Mouse (Mus musculus) liver, embryonic 14.5 days (tissue): ENCODE data around the gene Pirb. TPM values are rescaled to one million over a fixed set of nuclear protein-coding genes. Genes with fewer than 3 reads are reported as not detected.
A peak's percentile ranks its signal among the peaks of the same experiment; 100 is the strongest.

Source experiments
- ATAC-seq: fragments of 200-750 bp; cut with Nextera tagmentation; 2 replicates; pipeline ENCODE4 v1.8.0; 2017; ENCODE audit warnings: moderate number of reproducible peaks, mild to moderate bottlenecking, moderate library complexity; ENCODE audit not compliant: insufficient read depth
- DNase-seq, 3 experiments: peaks; one replicate each; pipeline ENCODE4 v3.0.0-alpha.2; 2012 to 2013; ENCODE audit warnings: low read depth in 3 of 3, low spot score in 3 of 3
- H3K27ac ChIP-seq: fragments of 300-500 bp; sonication (generic); 2 replicates; pipeline ENCODE4 v1.5.1; 2014; ENCODE audit warnings: moderate library complexity, mild to moderate bottlenecking, control low read depth, inconsistent platforms
- H3K27me3 ChIP-seq: fragments of 300-500 bp; sonication (generic); 2 replicates; pipeline ENCODE4 v1.6.1; 2014; ENCODE audit warnings: mild to moderate bottlenecking, low read length, moderate library complexity; ENCODE audit not compliant: control insufficient read depth, insufficient read depth
- H3K36me3 ChIP-seq: fragments of 300-500 bp; sonication (generic); replicated peaks from 2 replicates; pipeline ENCODE4 v1.6.1; 2014; ENCODE audit warnings: low read depth; ENCODE audit not compliant: control insufficient read depth, insufficient read depth
- H3K4me1 ChIP-seq, 2 experiments: fragments of 200-500 bp in 1 of 2; fragments of 300-500 bp in 1 of 2; sonication (generic) in 1 of 2; replicated peaks; 2 replicates each; pipeline ENCODE4 v1.6.1; 2012 to 2014; ENCODE audit warnings: antibody characterized with exemption in 1 of 2, inconsistent platforms in 1 of 2, low read length in 1 of 2; ENCODE audit not compliant: control insufficient read depth in 2 of 2, insufficient read depth in 2 of 2
- H3K4me2 ChIP-seq: fragments of 300-500 bp; sonication (generic); 2 replicates; pipeline ENCODE4 v1.6.1; 2014; ENCODE audit warnings: low read depth, mild to moderate bottlenecking, control low read depth, moderate library complexity
- H3K4me3 ChIP-seq, 2 experiments: fragments of 200-500 bp in 1 of 2; fragments of 300-500 bp in 1 of 2; sonication (generic) in 1 of 2; 2 replicates each; pipeline ENCODE4 v1.5.1; 2012 to 2014; ENCODE audit warnings: low read depth in 2 of 2, low read length in 2 of 2, mild to moderate bottlenecking in 2 of 2, control low read depth in 1 of 2, inconsistent platforms in 1 of 2, moderate library complexity in 1 of 2; ENCODE audit not compliant: insufficient read depth in 1 of 2
- H3K9ac ChIP-seq: fragments of 300-500 bp; sonication (generic); replicated peaks from 2 replicates; pipeline ENCODE4 v1.6.1; 2014; ENCODE audit warnings: mild to moderate bottlenecking, control low read depth, moderate library complexity
- H3K9me3 ChIP-seq: fragments of 300-500 bp; sonication (generic); 2 replicates; pipeline ENCODE4 v1.6.1; 2016; ENCODE audit warnings: low read length, mixed read lengths; ENCODE audit not compliant: control insufficient read depth
- CTCF ChIP-seq: IDR thresholded peaks from 2 replicates; pipeline ENCODE4 v1.5.1; 2016; ENCODE audit warnings: antibody characterized with exemption, low read depth, control low read depth
- EP300 ChIP-seq: IDR thresholded peaks from 2 replicates; pipeline ENCODE4 v1.6.1; 2016; ENCODE audit warnings: antibody characterized with exemption, low read depth
- WGBS: fragments of 180-500 bp; shearing (Covaris S2); extraction: QIAGEN DNeasy Blood & Tissue Kit; methylation state at CpG from one replicate; pipeline ENCODE4 v1.1.7; 2014; ENCODE audit not compliant: insufficient replicate concordance; 5-methylcytosine and 5-hydroxymethylcytosine counted together
- polyA plus RNA-seq, 2 experiments: library from polyadenylated mRNA; depleted of rRNA in 1 of 2; stranded (reverse) in 1 of 2; unstranded in 1 of 2; fragments of >200 nt; fragmentation: Nextera tagmentation in 1 of 2; extraction: Ambion mirVana in 1 of 2; gene quantifications; 2 replicates each; pipeline versions ENCODE4 v1.2.1 to v1.2.3; 2012 to 2014

The Pirb gene
- polyA plus RNA-seq, 2 experiments: 1.6 to 2.2 TPM

DNA sequence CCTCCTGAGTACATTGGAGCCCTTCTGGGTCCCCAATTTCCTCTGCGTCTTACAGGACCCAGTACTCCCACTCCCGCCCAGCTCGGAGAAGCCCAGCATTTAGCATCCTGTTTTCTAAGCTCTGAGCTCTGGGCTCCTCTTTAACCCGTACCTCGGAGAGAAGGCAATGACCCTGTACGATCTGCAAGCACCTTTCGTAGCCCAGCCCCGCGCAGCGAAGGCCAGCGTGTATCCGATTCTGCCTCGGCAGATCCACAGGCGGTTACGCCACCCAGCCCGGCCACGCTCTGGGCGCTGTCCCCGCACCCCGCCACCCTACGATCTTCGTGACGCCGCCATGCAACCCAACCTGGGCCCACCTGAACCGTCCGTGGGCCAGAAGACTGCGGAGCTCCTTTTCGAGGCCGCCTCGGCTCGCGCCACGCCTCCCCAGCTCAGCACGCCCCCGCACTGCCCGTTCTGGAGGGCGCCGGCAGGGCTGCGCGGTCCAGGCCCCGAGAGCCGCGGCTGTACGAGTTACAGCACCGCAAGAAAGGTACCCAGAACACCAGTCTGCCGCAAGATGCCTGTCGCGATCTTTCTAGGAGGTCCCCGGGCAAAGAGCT lies 27.7 kb downstream of the Pirb start, which contains the start of gene Tsen34:
Tsen34 (plus strand) TSS at position 482 of the 605 bp plus-strand sequence.
- WGBS: under 1% methylated on average over 49 of the region's 49 CpGs
- ATAC-seq: no peak
- H3K27me3 ChIP-seq: no peaks in the 10 kb centered on the region
- H3K4me1 ChIP-seq: peaks cover 4 to 11% of the 10 kb centered on the region in 2 experiments; a peak in 3 of 4 replicates
- H3K4me2 ChIP-seq: peak within 1 kb of the TSS; percentile 95
- no peaks in the 10 kb centered on the region for H3K9me3 ChIP-seq
- H3K27ac ChIP-seq: peak within 1 kb of the TSS; percentile 74
- no peaks in the 10 kb centered on the region for H3K36me3 ChIP-seq
- peak within 1 kb of the TSS; percentile 77 to 88 for H3K4me3 ChIP-seq
- H3K9ac ChIP-seq: peak within 1 kb of the TSS; percentile 81
- no peak for DNase-seq
- TF ChIP-seq CTCF: no peak; the same call in 1 of the 2 replicates
- TF ChIP-seq EP300: no peak

DNA sequence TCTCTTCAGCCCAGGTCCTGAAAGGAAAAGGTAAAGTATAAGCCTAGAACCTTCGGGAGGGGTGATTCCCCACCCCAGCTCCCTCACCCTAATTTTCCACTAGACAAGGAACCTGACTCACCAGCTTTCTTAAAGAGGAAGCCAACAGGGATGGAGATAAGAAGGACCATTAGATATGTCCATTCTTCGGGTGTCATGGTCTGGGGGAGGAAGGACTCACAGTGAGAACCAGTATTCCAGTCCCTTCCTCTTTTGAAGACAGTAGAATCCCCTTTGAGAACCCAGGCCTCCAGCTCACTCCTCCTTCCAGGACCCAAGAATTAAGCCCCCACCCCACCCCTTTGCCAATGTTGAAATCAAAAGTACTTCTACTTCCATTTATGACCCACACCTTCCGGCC lies 28.3 kb downstream of the Pirb start:
- no peak for DNase-seq
- Histone ChIP-seq H3K27me3 (no peaks in the 10 kb centered on the region), H3K36me3 (no peaks in the 10 kb centered on the region), H3K4me3 (peak overlapping the region; percentile 77 to 88), H3K9ac (peak overlapping the region; percentile 81; the same call in 1 of the 2 replicates), H3K4me2 (peak overlapping the region; percentile 95), H3K27ac (no peak overlapping the region), H3K4me1 (peaks cover 4 to 11% of the 10 kb centered on the region in 2 experiments; a peak in 3 of 4 replicates), H3K9me3 (no peaks in the 10 kb centered on the region)
- ATAC-seq: no peak
- 8% methylated on average over 3 of the region's 3 CpGs for WGBS
- no peak for TF ChIP-seq EP300
- TF ChIP-seq CTCF: no peak

DNA sequence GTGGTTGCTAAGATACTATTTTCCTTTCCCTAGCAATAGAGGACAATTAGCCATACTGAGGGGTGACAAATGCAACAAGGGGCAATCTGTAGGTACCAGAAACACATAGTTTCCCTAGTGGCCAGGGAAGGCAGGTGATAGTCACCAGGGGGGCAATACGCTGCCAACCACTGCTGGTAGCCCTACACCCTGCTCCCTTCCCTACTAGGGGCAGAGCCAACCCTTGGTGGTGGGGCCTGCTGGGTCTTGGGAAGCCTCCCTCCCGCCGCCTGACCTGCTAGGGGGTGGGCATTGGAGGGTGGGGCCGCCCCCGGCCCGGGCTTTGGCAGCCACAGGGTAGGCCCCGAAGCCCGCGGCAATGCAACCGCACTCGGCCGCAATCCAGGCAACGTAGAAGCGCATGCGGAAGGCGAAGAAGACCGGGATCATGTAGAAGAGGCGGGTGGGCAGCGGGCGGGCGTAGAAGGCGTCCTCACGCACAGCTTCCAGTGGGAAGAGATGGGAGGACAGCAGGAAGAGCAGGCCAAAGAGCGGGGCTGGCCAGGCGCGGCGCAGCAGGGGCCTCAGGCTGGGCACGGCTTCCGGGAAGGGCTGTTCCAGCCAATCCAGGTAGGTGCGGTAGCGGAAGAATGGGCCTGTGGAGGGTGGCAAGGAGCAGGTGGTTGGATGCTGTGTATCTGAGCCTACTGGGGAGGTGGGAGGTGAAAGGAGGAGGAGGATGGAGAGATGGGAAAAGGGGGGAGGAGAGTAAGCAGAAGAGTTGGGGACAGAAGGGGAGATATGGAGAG lies 34.6 kb downstream of the Pirb start:
- DNase-seq (no peak), ATAC-seq (no peak)
- WGBS: 82% methylated on average over 31 of the region's 31 CpGs

DNA sequence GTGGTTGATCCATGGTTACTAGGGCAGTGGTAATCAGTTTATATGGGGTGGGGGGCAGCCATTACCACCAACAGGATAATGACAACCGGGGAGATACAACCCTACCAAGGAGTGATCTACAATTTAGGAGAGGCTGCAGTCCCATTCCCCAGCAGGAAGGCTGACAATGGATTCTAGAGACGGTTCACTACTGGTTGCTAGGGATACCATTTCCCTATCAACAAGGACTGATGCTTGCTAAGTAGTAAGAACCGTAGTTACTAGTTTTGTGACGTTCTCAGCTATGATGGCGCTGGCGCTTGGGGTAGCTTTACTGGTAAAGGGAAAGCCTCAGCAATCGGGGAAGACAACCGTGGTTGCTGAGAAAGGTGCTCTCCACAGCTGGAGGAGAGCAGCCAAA lies 35.5 kb downstream of the Pirb start:
- Histone ChIP-seq H3K9ac (no peak overlapping the region), H3K4me3 (no peak overlapping the region), H3K4me2 (no peak overlapping the region), H3K4me1 (no peaks in the 10 kb centered on the region), H3K9me3 (no peaks in the 10 kb centered on the region), H3K36me3 (no peaks in the 10 kb centered on the region), H3K27me3 (no peaks in the 10 kb centered on the region), H3K27ac (no peak overlapping the region)
- ATAC-seq: no peak
- no peak for DNase-seq
- TF ChIP-seq EP300: no peak
- no peak for TF ChIP-seq CTCF
- WGBS: 83% methylated on average over 8 of the region's 8 CpGs

More for the DNA sequence above, 34.6 kb downstream of the Pirb start:
- H3K9me3 ChIP-seq: no peaks in the 10 kb centered on the region
- H3K4me3 ChIP-seq: no peak overlapping the region
- no peaks in the 10 kb centered on the region for H3K36me3 ChIP-seq
- H3K9ac ChIP-seq: no peak overlapping the region
- H3K4me1 ChIP-seq: no peaks in the 10 kb centered on the region
- TF ChIP-seq CTCF: no peak
- no peak for TF ChIP-seq EP300
- H3K4me2 ChIP-seq: no peak overlapping the region
- no peak overlapping the region for H3K27ac ChIP-seq
- H3K27me3 ChIP-seq: no peaks in the 10 kb centered on the region

DNA sequence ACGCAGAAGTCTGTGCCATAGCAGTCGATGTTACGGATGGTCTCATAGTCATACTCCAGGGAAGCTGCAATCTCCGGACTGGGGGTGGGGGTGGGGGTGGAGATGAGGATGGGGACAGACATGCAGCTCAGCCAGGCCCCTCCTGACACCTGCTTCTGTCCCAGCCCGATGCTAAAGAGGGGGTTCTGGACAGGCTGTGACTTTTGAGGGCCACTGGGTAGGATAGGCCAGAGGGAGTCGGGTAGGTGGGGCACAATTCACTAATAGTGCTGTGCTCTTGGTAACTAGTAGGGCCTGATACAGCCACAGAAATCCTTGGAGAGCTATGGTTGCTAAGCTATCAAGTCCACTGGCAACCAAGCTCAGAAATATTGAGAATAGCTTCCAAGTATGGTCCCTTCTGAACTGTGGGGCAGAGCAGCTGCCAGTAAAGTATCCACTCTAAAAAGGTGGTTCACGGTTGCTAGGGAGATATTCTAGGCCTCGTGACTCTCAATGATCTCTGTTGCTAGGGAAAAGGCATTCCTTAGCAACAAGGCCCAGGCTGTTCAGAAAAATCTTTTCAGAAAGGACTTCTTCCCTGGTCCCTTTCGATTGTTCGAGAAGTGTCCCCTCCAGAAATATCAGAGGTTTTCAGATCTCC lies 36.2 kb downstream of the Pirb start:
- H3K4me1 ChIP-seq: no peaks in the 10 kb centered on the region
- no peak overlapping the region for H3K9ac ChIP-seq
- H3K4me3 ChIP-seq: no peak overlapping the region
- WGBS: 74% methylated on average over 10 of the region's 10 CpGs
- TF ChIP-seq CTCF (no peak), EP300 (no peak)
- H3K4me2 ChIP-seq: no peak overlapping the region
- H3K36me3 ChIP-seq: no peaks in the 10 kb centered on the region
- no peaks in the 10 kb centered on the region for H3K27me3 ChIP-seq
- no peaks in the 10 kb centered on the region for H3K9me3 ChIP-seq
- H3K27ac ChIP-seq: no peak overlapping the region
- DNase-seq (no peak), ATAC-seq (no peak)
